Mouse (Mus musculus) adrenal gland, postnatal 36 days (tissue): ENCODE results near the gene Sidt1. TPM values are rescaled to one million over a fixed set of nuclear protein-coding genes. Genes with fewer than 3 reads are reported as not detected.

ENCODE experiments used
- DNase-seq, 2 experiments: peaks; one replicate each; pipeline ENCODE4 v3.0.0; 2021; ENCODE audit warnings: mixed read lengths in 1 of 2
- long read RNA-seq, 2 experiments: library from polyadenylated mRNA; stranded (forward); transcript quantifications; one replicate each; pipeline ENCODE4 v2.0.0; 2021; ENCODE audit warnings: borderline sequencing depth in 2 of 2
- total RNA-seq, 2 experiments: library from RNA; stranded (reverse); gene quantifications; 2 replicates each; pipeline ENCODE4 v1.2.3; 2021

Sidt1 gene
- 1 to 10 TPM; 6.4 to 7.6 TPM for total RNA-seq
- long read RNA-seq, experiment 1, full-length matches to known transcripts: 2 of 7 reads
- long read RNA-seq, experiment 1, partial matches to known transcripts: 2 of 7 reads
- long read RNA-seq, experiment 1, other reads (novel, unspliced or antisense): 3 of 7 reads
- long read RNA-seq, experiment 2, full-length matches to known transcripts: 1 of 3 reads
- long read RNA-seq, experiment 2, partial matches to known transcripts: 1 of 3 reads
- long read RNA-seq, experiment 2, other reads (novel, unspliced or antisense): 1 of 3 reads

DNA sequence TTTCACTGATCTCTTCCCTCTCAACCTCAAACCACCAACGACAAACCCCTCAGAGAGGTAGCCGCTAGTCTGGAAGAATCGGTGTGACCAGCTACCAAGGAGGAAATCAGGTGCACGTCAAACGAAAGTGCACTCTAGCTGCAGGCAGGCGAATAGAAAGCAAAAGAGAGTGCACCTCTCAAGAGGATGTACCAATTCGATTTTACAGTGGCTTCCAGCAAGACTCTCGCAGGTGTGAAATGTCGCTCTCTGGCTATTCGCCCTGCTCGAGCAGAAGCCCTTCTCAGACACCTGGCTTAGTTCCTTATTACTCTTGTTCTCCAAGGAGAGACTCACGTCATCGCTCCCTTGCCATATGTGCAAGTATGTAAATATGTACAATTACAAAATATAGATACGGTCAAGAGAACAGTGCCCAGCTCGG, at the start of gene Sidt1:
Gene Sidt1, minus strand, starts transcription at position 336 of the 424 bp plus-strand sequence.
- DNase-seq: peak in 1 of 2 experiments; percentile 2

DNA sequence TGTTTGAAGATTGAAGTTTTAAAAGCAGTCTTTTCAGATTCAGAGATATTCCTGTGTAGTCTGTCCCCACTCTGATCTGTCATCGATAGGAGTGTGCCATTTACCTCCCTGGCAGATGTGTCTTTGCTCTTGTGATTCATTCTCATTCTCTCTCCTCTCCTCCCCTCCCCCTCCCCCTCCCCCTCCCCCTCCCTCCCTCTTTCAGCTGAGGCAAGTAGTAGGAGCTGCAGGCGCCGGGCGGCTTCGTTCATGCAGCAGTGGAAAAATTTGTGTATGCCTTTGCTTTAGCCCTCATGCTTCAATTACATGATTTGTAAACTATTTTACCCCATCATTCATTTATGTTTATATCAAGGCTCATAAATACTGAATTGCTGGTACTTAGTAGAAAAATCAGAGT, 48.6 kb upstream of the Sidt1 start:
- no peak for DNase-seq

DNA sequence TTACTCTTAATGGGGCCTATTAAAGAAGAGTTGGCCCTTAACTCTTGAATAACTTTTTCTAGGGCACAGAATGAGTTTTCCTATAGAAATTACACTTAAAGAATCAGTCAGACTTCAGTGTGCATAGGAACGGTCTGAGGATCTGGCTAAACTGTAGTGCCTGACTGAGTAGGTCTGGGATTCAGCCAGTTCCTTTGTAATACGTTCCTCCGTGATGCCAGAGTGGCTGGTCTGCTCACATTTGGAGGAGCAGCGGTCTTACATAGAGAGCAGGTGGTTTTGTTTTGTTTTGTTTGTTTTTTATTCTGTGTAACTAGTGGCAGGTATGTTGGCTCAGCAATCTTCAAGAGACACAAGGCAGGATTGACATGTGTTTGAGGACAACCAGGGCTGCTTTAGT, 47.0 kb upstream of the Sidt1 start:
- no peak for DNase-seq

DNA sequence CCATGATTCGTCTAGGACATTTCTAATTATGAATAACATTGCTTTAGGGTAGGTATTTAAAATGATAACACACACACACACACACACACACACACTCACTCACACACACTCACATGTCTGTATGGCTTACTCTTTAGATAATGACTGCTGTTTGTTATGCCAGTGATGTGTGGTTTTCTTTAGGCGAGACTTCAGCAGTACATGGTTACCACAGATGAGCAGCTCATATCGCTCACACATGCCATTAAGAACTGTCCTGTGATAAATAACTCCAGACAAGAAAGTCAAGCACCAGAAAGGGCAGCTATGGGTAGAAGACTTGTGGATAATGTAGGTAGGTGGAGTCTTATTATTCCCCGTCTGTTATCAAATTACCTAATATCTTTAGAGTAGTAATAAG, 42.5 kb upstream of the Sidt1 start:
- no peak for DNase-seq

DNA sequence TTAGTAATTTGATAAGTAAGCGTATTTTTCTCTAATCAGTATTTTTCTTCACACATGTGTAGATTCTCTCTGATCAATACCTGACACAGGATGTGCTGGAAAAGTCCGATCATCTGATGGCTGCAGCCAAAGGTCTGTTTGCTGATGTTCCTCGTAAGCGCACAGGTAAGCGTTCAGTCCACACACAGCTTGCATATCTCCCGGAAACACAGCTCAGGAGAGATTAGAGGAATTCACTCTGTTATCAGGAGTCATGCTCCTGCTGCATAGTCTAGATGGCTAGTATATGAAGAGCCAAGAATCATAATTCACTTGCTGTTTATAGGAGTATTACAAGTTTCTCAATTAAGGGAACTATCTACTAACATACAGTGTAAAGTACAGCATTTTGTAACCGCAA, 32.5 kb upstream of the Sidt1 start:
- no peak for DNase-seq

DNA sequence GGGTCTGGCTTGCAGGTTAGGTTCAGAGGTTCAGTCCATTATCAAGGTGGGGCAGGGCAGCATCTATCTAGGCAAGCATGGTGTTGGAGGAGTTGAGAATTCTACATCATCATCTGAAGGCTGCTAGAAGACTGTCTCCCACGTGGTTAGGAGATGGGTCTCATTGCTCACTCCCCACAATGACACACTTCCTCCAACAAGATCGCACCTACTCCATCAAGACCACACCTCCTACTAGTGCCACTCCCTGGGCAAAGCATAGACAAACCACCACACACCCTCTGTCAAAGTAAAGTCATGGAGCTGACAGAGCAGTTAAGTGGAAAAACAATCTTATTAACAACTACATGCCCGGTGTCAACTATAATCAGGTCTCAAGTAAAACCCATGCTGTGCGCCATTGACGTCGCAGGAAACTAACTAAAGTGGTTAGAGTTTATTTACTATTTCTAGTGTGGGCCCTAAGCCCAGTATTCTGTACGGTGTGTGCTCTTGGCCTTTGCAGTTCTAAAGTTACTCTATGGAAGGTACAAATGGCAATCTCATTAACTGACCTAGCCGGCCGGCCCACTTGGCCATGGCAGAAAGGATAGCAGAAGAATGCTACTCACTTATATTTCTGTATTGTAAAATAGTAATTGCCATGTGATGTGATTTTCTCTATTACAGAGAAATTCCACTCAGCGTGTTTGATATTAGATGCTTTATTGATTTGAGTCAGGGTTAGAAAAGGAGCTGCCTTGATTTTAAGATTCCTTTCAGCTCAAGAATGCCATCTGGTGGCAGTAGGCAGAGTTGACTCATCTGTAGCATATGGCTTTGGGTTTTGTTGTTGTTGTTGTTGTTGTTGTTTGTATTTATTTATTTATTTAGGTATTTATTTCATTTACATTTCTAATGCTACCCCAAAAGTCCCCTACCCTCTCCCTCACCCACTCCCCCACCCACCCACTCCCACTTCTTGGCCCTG, 29.2 kb upstream of the Sidt1 start:
- peak; percentile 6 to 34 for DNase-seq

DNA sequence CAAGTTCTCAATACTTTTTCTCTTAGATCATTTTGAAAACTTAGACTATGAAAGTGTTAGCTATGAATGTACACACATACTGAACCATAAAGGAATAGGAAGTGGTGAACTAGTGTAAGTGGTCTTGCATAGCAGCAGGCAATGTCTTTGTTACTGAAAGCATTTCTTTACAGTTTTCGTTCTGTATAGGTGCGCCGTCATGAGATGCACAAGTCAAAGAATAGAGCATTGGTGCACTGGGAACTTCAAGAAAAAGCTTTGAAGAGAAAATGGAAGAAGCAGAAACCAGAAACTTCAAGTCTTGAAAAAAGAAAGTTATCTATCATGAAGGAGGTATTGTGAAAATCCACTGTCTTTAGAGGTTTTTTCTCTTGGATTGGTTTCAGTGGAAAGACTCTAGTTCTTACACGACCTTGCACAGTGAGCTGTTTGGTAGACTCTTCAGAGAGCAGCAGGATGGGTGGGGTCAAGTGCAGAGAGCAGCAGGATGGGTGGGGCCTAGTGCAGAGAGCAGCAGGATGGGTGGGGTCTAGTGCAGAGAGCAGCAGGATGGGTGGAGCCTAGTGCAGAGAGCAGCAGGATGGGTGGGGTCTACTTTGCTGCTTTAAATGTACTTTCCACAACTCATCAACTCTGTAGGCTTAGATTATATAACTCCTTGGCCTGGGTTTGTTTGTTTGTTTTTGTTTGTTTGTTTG, 24.7 kb upstream of the Sidt1 start:
- DNase-seq: peak; percentile 32 to 55

DNA sequence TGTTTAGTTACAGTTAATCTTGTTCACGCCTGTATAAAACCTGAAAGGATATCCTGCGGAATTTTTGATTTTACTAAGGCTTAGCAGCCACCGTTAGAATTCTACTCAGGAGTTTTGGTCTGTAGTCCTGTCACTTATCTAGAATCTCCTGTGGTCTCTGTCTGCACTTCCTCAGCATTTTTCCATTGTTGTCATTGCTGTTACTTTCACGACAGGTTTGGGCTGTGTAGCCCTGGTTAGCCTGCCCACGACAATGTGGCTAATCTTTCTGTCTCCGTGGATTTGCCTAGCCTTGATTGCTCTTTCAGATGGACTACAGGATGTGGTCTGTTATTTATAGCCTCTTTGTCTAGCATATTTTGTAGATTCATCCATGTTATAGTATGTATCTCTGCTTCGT, 23.3 kb upstream of the Sidt1 start:
- no peak for DNase-seq

DNA sequence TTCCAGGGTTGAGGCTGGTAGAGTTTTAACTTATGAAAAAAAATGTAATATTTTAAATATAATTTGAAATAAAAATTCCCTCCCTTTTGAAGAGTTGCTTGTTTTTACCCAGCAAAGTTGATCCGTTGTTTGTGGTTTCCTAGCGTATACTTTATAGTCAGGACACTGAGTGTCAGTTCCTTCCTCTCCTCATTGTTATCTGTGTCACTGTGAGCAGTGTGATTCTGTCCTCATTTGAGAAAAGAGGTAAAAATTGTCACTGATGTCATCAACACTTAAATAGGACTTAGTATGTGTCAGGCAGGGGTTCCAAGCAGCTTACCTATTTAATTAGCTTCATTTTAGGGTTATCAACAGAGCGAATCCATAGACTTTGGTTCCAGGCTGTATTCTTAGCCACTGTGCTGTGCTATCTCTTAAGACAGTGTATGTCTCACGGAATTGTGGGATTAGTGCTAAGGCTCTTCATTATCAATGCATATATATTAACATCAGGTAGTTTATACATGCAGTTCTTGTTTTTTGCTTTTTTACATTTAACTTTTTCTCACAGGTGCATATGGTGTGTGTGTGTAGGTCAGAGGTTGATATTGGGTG, 16.9 kb upstream of the Sidt1 start:
- DNase-seq: no peak

DNA sequence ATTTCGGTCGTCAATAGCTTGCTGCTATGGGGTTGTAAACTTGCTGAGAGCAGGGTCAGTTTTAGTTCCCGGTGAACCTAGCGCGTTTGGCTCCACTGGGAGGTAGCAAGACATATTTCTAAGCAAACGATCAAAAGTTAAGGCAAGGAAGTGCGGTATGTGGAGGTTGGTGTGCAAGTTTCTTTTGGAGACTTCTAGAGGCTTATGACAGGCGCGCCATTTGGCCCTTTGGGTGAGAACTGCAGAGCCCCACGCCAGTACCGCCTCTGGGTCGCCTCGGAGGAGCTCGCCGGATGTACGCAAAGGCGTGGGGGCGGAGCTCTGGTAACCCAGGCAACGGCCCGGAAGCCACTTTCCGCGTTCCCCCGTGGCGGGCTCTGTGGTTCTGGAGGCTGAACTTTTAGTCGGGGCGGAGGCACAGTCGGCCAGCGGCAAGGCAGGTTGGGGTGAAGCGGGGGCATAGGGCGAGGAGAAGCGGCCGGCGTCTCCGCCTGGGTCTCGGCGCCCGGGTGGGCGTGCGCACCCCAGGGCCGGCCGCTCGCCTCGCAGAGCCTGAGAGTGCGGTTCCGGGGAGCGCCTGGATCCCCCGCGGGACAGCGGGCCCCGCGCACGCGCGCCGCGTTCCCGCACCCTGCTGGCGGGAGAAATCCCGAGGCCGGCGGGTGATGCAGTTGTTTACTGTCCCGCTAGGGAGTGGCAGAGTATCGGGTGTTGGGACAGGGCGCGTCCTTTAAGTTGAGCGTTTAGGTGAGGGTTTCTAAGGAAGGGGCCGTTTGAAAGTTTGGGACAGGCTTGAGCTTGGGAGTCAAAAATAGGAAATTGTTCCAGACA, 14.3 kb upstream of the Sidt1 start, which contains the start of gene Spice1:
Gene Spice1, plus strand, starts transcription at position 51 of the 831 bp plus-strand sequence.
- peak; percentile 97 to 99 for DNase-seq

DNA sequence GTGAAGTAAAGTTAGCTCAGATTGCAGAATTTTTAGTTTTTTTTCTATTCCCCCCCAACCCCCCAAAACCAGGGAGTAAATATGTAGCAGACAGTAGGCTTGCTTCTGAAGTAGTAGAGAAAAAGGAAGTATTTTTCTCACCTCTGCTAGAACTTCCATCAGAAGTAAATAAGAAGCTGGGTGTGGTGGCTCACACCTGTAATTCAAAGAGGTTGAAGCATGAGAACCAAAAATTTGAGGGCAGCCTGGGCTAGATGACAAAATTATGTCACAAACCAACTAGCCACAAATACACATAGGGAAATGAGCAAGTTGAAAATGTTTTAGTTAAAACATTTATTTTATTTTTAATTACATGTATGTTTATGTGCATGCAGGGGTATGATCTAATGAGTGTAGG, 4.5 kb upstream of the Sidt1 start:
- no peak for DNase-seq

DNA sequence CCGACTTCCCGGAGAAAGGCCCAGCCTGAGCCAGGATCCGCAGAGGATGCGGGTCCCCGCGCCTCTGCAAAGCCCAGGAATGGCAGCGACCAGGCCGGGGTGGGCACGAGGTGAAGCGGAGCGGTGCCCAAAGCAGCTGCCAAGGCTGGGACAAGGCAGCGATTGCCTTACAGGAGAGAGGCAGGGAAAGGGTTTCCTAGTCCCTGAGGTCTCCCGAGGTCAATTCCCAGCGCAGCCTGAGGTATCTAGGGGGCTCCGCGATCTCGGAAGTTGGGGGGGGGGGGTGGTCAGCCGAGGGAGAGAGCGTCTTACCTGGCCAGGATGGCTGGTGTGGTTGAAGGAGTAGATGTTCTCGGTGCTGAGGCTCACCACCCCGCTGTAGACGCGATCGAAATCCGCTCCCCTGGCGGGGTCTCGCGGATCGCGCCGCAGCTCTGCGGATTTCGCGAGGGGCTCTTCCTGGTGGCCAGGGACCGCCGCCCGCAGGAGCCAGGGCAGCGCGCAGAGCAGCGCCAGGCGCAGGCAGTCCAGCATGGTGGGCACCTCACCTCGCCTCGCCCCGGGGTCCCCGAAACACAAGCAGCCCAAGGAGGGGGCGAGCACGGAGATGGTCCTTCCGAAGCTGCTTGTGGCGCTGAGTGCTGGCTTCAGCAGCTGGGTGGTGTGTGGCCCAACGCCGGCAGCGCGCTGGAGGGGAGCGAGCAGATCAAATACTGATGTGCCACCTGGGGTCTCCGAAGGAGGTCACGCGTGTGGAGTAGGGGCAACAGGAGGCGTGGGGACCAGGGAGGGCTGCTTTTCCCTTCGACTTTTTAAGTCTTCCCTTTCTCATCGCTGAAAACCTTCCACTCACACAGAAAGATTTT, 768 bp downstream of the Sidt1 start:
- DNase-seq: peak; percentile 15 to 44

DNA sequence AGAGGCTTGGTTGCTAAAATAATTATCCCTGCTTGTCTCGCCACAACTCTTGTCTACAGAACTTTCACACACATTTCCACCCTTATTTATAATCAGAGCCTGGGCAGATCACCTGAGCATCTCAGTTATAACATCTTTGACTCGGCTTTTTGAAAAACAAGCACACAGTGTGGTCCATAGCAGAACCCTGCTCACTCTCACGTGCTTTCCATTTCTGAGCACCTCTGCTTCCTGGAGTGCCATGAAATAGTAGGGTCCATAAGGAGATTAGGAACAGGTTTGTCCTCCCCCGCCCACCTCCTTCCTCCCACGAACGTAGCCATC, 1.4 kb downstream of the Sidt1 start:
- DNase-seq: no peak

DNA sequence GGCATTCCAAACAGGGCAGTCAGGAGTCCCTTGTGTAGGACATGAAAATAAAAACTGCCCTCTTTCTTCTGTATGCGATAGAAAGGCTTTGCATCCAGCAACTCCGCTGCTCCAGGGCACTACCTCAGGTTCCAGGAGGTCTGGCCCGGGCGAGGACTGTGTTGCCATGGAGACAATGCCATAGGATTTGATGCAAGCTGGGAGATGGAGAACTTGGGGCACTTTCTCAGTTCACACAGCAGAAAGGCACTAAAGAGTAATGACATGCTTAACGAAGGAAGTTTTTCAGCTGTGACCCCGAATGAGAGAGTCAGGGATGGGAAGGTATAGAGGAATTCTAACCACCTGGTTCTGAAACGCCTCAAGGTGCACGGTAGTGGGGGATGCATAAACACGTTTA, 1.8 kb downstream of the Sidt1 start:
- DNase-seq: no peak

DNA sequence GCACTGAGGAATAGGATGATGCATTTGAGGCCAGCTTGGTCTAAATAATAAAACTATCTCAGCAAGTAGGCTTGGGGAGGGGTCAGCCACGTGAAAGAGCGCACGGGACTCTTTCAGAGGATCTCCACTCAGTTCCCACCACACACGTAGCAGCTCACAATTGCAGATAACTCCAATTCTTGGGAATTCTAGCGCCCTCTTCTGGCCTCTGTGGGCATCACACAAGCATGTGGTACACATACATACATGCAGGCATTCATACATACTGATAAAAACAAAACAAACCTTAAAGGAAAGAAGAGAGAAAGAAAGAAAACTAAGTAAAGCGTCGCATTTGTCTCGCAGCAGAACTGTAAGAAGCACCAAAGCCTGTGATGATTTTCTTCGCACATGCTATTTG, 2.3 kb downstream of the Sidt1 start:
- no peak for DNase-seq

DNA sequence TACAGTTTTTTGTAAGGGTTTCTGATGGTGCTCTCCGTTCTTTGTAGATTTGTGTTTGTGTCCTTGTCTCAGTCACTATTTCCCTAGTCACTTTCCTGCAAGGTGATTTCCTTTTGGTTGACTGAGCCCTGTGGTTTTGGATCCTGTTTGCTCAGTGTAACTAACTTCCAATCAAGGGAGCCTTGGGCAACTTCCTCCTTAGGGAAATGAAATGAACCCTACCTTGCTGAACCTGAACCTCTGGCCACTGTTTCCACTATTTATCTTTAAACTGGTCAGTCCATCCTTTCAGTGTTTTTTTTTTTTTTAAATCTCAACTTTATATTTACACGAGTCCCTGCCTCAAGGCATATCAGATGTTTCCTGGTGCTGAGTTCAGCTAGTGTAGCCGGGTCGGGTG, 4.4 kb downstream of the Sidt1 start:
- no peak for DNase-seq

DNA sequence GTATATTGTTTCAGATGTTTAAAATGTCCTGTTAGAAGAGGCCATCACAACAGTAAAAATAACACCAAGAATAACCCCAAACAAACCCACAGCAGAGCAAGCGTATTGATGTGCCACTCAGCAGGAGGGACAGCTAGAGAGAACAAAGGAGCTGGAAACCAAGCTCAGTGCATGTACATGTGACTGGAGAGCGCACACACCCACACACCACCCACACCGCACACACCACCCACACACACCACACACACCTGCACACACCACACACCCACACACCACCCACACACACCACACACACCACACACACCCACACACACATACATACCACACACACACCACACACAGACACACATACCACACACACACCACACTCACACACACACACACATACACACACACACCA, 12.8 kb downstream of the Sidt1 start:
- no peak for DNase-seq

DNA sequence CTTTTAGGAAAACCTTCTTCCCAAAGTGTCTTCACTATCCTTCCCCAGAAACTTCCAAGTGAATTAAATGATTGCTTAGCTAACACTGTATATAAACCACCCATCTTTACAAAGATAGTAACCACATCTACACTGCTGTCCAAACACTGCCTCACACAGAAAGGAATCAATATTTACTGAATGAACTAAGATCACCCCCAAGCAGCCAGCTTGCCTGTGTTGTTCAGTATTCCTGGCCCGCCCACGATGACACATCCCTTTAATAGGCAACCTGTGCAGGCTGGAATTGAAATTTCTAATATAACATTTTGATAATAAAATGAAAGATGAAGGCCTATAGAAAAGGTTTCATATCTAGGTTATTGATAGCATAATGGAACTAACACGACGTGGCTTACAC, 16.6 kb downstream of the Sidt1 start:
- DNase-seq: no peak

DNA sequence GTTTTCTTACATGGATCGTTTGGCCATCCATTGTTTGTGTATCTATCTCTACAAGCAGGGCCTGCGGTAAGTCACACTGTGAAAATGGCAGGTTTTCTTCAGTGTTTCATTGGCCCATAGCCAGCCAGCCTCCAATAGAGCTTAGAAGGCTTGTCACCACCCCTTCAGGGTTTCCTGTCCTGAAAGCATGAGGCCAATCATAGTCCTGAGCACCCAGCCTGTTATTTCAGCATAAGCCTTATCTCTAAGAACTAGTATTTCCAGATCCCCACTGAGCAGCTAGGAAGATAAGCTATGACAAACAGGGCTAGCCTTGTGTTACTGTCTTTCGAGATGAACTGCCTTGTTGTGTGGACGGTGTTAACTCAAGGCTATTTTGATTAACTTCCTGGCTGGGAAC, 19.6 kb downstream of the Sidt1 start:
- no peak for DNase-seq

DNA sequence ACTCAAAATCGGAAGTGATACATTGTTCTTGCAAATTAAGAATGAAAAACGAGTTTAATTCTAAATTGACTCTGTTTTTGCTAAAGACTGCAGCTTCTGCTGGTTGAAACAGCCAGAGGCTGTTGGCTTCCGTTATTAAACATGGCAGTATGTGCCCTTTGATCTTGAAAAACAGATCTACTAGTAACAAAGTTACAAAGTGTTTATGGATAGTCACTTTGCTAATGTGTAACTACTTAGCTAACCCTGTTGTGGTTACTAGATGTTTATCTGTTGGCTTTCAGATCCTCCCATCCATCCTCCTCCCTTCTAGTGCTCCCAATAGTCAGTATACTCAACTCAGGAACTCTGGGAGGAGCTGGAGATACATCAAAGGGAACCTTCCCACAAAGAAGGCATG, 27.4 kb downstream of the Sidt1 start:
- no peak for DNase-seq

DNA sequence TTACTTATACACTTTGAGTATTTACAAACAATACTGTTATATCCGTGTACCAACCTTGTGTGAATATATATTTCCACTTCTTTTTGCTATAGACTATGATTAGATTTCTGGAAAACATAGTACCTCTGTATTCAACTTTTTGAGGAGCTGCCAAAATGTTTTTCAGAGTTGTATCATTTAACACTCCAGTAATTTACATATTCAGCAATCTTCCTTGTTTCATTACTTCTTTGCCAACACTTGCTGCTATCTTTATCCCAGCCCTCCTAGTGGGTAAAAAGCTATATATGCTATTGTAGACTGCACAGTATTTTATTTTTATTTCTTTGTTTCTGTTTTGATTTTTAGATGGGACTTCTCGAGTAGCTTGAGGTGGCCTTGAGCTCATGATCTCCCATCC, 29.2 kb downstream of the Sidt1 start:
- DNase-seq: no peak
